Mouse (Mus musculus) bone marrow, adult 2 months (tissue): ENCODE data around the gene Gm49373. TPM values are rescaled to one million over a fixed set of nuclear protein-coding genes. Genes with fewer than 3 reads are reported as not detected.

Experiments
- H3K27ac ChIP-seq: fragments of 200-500 bp; 2 replicates; pipeline ENCODE4 v1.5.1; 2012; ENCODE audit warnings: low read depth, mild to moderate bottlenecking, control low read depth, inconsistent platforms, low read length; ENCODE audit not compliant: control insufficient read depth, poor library complexity, insufficient read depth
- H3K4me1 ChIP-seq: fragments of 200-500 bp; 2 replicates; pipeline ENCODE4 v1.6.1; 2011; ENCODE audit warnings: low read length; ENCODE audit not compliant: control insufficient read depth, insufficient read depth
- H3K4me3 ChIP-seq: fragments of 200-500 bp; replicated peaks from 2 replicates; pipeline ENCODE3; 2011; ENCODE audit warnings: mild to moderate bottlenecking, low read depth, low read length, control low read depth; ENCODE audit not compliant: control insufficient read depth
- CTCF ChIP-seq: fragments of 200-500 bp; IDR thresholded peaks from 2 replicates; pipeline ENCODE4 v1.5.1; 2011; ENCODE audit warnings: low read length, control low read depth; ENCODE audit not compliant: control insufficient read depth, insufficient read depth
- POLR2A ChIP-seq: fragments of 200-500 bp; IDR thresholded peaks from 2 replicates; pipeline ENCODE4 v1.6.1; 2011; ENCODE audit warnings: low read depth, mild to moderate bottlenecking, control low read depth, low read length, borderline replicate concordance; ENCODE audit not compliant: control insufficient read depth
- WGBS: fragments of 180-500 bp; shearing (Covaris S2); methylation state at CpG from one replicate; pipeline ENCODE4 v1.1.7; 2018; 5-methylcytosine and 5-hydroxymethylcytosine counted together
- polyA plus RNA-seq: library from polyadenylated mRNA; stranded (reverse); fragments of >200 nt; gene quantifications from 2 replicates; pipeline ENCODE4 v1.2.4, GENCODE M21; 2011; ENCODE audit warnings: low replicate concordance; ENCODE audit not compliant: missing spikeins, insufficient read depth, insufficient read length

Gm49373 gene
- polyA plus RNA-seq, 1 experiment: 1.7 TPM

GRCm38 (mm10) chr9:21035586-21035985, 37.3 kb downstream of the Gm49373 start:
- TF ChIP-seq POLR2A: no peak
- TF ChIP-seq CTCF: no peak
- Histone ChIP-seq H3K4me3 (no peak overlapping the region), H3K4me1 (no peaks in the 10 kb centered on the region; the same call in 1 of the 2 replicates), H3K27ac (no peak overlapping the region)
- 47% methylated on average over 9 of the region's 9 CpGs for WGBS

DNA sequence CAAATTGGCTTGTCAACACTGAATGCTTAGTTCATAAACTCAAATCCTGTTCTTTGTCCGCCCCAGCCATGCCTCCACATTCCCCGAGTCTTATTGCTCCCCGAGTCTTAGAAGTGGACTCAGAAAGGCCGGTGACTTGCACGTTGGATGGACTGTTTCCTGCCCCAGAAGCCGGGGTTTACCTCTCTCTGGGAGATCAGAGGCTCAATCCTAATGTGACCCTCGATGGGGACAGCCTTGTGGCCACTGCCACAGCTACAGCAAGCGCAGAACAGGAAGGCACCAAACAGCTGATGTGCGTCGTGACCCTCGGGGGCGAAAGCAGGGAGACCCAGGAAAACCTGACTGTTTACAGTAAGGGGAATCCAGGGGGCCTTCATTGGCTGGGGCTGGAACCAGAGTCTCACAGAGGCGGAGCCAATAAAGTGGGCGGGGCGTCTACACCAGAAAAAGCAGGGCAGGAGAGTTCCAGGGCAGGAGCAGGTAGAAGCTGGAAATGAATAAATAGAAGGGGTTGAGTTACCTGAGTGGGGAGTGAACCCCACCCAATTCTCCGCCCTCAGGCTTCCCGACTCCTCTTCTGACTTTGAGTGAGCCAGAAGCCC, 38.3 kb downstream of the Gm49373 start:
- TF ChIP-seq POLR2A (no peak), CTCF (no peak)
- Histone ChIP-seq H3K4me3 (no peak overlapping the region), H3K27ac (no peak overlapping the region), H3K4me1 (peaks cover 2% of the 10 kb centered on the region; the same call in 1 of the 2 replicates)
- 9% methylated on average over 17 of the region's 17 CpGs for WGBS

- no peak for TF ChIP-seq CTCF
- peak; percentile 41; the same call in 1 of the 2 replicates for TF ChIP-seq POLR2A
- WGBS: under 1% methylated on average over 34 of the region's 34 CpGs
- Histone ChIP-seq H3K4me1 (peaks cover 2% of the 10 kb centered on the region; the same call in 1 of the 2 replicates), H3K4me3 (peak overlapping the region; percentile 42), H3K27ac (no peak overlapping the region)
Observed at GRCm38 (mm10) chr9:21033136-21033535, 39.8 kb downstream of the Gm49373 start.

GRCm38 (mm10) chr9:21032491-21032890, 40.4 kb downstream of the Gm49373 start:
- Histone ChIP-seq H3K4me1 (peaks cover 2% of the 10 kb centered on the region; the same call in 1 of the 2 replicates), H3K27ac (no peak overlapping the region)
- 4% methylated on average over 7 of the region's 7 CpGs for WGBS

DNA sequence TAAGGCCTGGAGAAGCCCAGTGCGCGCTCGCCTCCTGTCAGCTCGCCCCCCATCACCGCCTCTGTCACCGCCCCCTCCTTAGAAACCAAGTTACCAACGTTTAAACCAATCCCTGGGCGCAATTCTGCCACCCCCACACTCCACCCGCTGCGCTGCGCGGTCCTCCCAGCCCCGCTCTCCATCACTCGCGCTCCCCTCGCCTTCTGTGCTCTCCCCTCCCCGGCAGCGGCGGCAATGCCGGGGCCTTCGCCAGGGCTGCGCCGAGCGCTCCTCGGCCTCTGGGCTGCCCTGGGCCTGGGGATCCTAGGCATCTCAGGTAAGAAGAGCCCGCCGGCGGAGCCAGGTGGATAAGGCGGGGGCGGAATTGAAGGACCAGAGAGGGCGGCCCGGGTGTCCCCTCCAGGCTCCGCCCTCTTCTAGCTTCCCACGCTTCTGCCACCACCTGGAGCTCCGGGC, 41.0 kb downstream of the Gm49373 start, which contains the start of gene Icam5:
TSS of gene Icam5 (plus strand) at position 178 of the 456 bp plus-strand sequence.
- peak within 1 kb of the TSS; percentile 78 for H3K4me3 ChIP-seq
- peak; percentile 20; the same call in 1 of the 2 replicates for TF ChIP-seq POLR2A
- no peak for TF ChIP-seq CTCF
- peaks cover 2% of the 10 kb centered on the region; the same call in 1 of the 2 replicates for H3K4me1 ChIP-seq
- peak within 1 kb of the TSS; percentile 81 for H3K27ac ChIP-seq
- 1% methylated on average over 35 of the region's 35 CpGs for WGBS

More at GRCm38 (mm10) chr9:21032491-21032890, 40.4 kb downstream of the Gm49373 start:
- peak overlapping the region; percentile 22 for H3K4me3 ChIP-seq
- no peak for TF ChIP-seq CTCF
- TF ChIP-seq POLR2A: no peak

DNA sequence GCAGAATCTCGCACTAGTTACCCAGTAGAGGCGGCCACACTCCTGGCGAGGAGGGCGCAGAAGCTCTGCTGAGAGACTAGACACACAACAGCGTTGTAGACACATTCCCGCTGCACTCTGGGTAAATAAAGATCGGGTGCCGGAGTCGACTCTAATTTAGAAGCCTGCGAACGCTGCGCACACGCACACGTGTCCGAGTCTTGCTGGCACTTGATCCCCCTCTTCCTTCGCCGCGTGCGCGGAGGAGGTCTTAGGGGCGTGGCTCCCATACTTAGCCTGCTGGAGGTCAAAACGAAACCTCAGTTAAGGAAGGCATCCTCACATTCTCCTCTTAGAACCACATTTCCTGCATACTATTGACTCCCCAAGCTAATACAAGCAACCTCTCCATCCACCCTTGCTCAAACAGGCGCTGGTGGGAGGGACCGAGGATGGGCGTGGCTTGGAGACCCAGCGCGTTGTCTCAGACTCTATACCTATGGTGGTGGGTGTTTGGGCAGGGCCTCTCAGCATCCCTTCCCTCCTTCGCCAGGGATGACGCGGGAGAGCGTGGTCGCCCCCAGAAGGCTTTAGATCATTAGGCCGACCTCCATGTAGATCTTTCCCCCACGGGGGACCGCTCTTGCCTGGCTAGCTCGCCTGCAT, 41.5 kb downstream of the Gm49373 start:
- no peak for TF ChIP-seq POLR2A
- TF ChIP-seq CTCF: no peak
- 1% methylated on average over 36 of the region's 36 CpGs for WGBS
- Histone ChIP-seq H3K4me1 (peaks cover 2% of the 10 kb centered on the region; the same call in 1 of the 2 replicates), H3K27ac (peak overlapping the region; percentile 81), H3K4me3 (peak overlapping the region; percentile 78)

GRCm38 (mm10) chr9:21030781-21031250, 42.1 kb downstream of the Gm49373 start:
- Histone ChIP-seq H3K27ac (peak overlapping the region; percentile 81), H3K4me3 (peak overlapping the region; percentile 78), H3K4me1 (peaks cover 2% of the 10 kb centered on the region; the same call in 1 of the 2 replicates)
- TF ChIP-seq POLR2A: no peak
- peak; percentile 64 for TF ChIP-seq CTCF
- 1% methylated on average over 13 of the region's 13 CpGs for WGBS

GRCm38 (mm10) chr9:21030055-21030600, 42.8 kb downstream of the Gm49373 start:
- peaks cover 2% of the 10 kb centered on the region; the same call in 1 of the 2 replicates for H3K4me1 ChIP-seq
- H3K27ac ChIP-seq: peak overlapping the region; percentile 92
- peak overlapping the region; percentile 75 for H3K4me3 ChIP-seq
- no peak for TF ChIP-seq CTCF
- no peak for TF ChIP-seq POLR2A
- 5% methylated on average over 22 of the region's 22 CpGs for WGBS
